Mouse (Mus musculus) sigmoid colon, adult 10 weeks (tissue): ENCODE measurements around the gene Cul3. TPM values are rescaled to one million over a fixed set of nuclear protein-coding genes. Genes with fewer than 3 reads are reported as not detected.

Experiments
- polyA plus RNA-seq: library from polyadenylated mRNA; stranded (reverse); fragments of 350-450 nt; fragmentation: Illumina TruSeq; extraction: RNeasy Lipid Tissue Mini Kit (QIAGEN cat#74804); gene quantifications from one replicate; pipeline ENCODE4 v1.2.3, GENCODE M21; 2014; ENCODE audit warnings: low read depth, low replicate concordance

Cul3 gene
- polyA plus RNA-seq = 467 TPM

DNA sequence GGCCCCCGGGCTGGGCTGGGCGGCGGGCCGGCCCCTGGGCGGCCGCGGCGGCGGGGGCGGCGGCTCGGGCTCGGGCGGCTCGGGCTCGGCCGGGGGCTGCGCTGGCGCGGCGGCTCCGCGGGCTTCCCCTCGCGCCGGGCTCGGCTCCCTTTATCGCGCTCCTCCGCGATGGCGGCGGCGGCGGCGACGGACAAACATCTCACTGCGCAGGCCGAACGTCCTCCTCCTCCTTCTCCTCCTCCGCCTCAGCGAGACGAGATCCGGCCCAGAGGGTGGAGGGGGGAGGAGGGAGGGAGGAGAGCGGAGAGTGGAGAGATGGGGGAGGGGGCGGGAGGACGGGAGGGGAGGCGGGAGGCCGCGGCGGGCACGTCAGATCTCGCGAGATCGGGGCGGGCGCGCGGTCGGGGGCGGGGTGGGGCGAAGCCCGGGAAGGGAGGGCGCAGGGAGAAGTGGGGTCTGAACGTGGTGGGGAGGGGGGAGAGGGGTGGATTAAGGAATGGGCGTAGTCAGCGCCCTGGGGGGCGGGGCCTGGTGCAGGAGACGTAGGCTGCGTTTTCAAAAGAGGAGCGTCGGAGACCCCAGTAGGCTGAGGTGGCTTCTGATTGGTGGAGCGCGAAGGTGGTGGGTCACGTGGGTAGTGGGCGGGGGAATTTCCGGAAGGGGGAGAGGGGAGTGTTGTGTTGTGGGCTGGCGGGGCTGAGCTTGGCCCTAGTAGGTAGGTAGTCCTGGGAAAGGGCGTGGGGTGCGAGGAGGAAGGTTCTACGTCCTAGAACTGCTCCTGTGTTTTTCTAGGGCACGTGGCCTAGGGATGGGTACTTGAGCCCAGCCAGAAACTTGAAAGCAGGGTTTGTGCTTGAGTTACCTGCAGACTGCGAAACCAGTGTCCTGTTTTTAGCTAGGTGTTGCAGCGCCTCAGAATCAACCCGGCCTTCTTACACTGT lies at the start of gene Cul3:
TSS of gene Cul3 (minus strand) at position 45 of the 941 bp plus-strand sequence.

DNA sequence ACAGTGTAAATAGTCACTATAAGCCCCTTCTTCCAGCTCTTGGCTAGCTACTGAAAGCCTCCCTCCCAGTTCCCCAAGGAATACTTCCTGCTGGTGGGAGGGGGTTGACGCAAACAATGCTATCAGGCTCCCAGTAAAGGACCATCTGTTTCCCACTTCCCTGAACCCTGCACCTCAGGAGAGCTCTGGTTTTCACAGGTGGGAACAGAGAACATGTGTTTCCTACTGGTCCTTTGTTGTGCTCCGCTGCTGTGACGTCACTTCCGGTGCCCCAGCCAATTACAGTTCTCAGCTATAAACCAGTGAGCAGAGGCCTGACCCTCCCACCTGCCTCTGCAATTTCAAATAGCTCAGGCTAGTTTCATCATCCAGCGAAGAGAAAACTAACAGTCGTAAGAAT lies 122.0 kb downstream of the Cul3 start, which contains the start of gene Fam124b:
TSS of gene Fam124b (minus strand) at position 206 of the 400 bp plus-strand sequence.

Other genes starting within 250 kb of the Cul3 start
- gene Fam124b, start 122.0 kb downstream of the Cul3 start, polyA plus RNA-seq = 0.38 TPM
- not detected for gene Gm45261, start 121.0 kb upstream of the Cul3 start, polyA plus RNA-seq